Mouse (Mus musculus) urinary bladder, postnatal 25 days (tissue): ENCODE measurements around the gene Mustn1.
A peak's percentile ranks its signal among the peaks of the same experiment; 100 is the strongest.

ENCODE experiments used
- DNase-seq: peaks from one replicate; pipeline ENCODE4 v3.0.0; 2022; ENCODE audit warnings: low spot score

The Mustn1 gene

GRCm38 (mm10) chr14:30880251-30880650, 1.3 kb downstream of the Mustn1 start:
- DNase-seq = no peak

- peak; percentile 57 for DNase-seq
These were observed 2.1 kb downstream of the Mustn1 start for GRCm38 (mm10) chr14:30880811-30881717.

GRCm38 (mm10) chr14:30881718-30882108, 2.7 kb downstream of the Mustn1 start:
- DNase-seq = no peak

GRCm38 (mm10) chr14:30885298-30885697, 6.3 kb downstream of the Mustn1 start:
- DNase-seq = no peak

GRCm38 (mm10) chr14:30886204-30886603, 7.2 kb downstream of the Mustn1 start, which contains the start of gene Itih4:
Gene Itih4, plus strand, starts transcription at chr14:30886476.
- no peak for DNase-seq

- peak; percentile 42 for DNase-seq
These were observed 9.3 kb downstream of the Mustn1 start for GRCm38 (mm10) chr14:30888271-30888732.

- no peak for DNase-seq
These were observed 21.0 kb downstream of the Mustn1 start for GRCm38 (mm10) chr14:30899972-30900371.

- no peak for DNase-seq
These were observed 23.6 kb downstream of the Mustn1 start for GRCm38 (mm10) chr14:30902628-30903027.

- DNase-seq = no peak
These were observed 24.0 kb downstream of the Mustn1 start for GRCm38 (mm10) chr14:30903036-30903435.

- no peak for DNase-seq
These were observed 25.3 kb downstream of the Mustn1 start for GRCm38 (mm10) chr14:30904307-30904706.

- no peak for DNase-seq
These were observed 27.0 kb downstream of the Mustn1 start for GRCm38 (mm10) chr14:30906001-30906400.

- DNase-seq = no peak
These were observed 28.8 kb downstream of the Mustn1 start for GRCm38 (mm10) chr14:30907814-30908265.

- no peak for DNase-seq
These were observed 32.1 kb downstream of the Mustn1 start for GRCm38 (mm10) chr14:30911141-30911540.

- no peak for DNase-seq
These were observed 33.6 kb downstream of the Mustn1 start for GRCm38 (mm10) chr14:30912641-30913040.

- DNase-seq = no peak
These were observed 34.4 kb downstream of the Mustn1 start for GRCm38 (mm10) chr14:30913404-30913803.

GRCm38 (mm10) chr14:30916516-30916915, 37.5 kb downstream of the Mustn1 start:
- DNase-seq = no peak

- no peak for DNase-seq
These were observed 43.2 kb downstream of the Mustn1 start for GRCm38 (mm10) chr14:30922053-30922670.

- no peak for DNase-seq
These were observed 44.5 kb downstream of the Mustn1 start, which contains the start of gene Itih3 for GRCm38 (mm10) chr14:30923375-30924105. Gene Itih3, minus strand, starts transcription at chr14:30923760.

- no peak for DNase-seq
These were observed 46.5 kb downstream of the Mustn1 start for GRCm38 (mm10) chr14:30925492-30925891.

GRCm38 (mm10) chr14:30930386-30930785, 51.4 kb downstream of the Mustn1 start:
- DNase-seq = no peak
